Mouse (Mus musculus) liver, embryonic 14 days (tissue): ENCODE results near the gene Prss37. TPM values are rescaled to one million over a fixed set of nuclear protein-coding genes. Genes with fewer than 3 reads are reported as not detected.

Experiments
- polyA plus RNA-seq: library from polyadenylated mRNA; depleted of rRNA; stranded (reverse); fragments of >200 nt; gene quantifications from 2 replicates; pipeline ENCODE4 v1.2.3, GENCODE M21; 2012; rRNA removed

Prss37 gene
- polyA plus RNA-seq = not detected in 2 replicates

GRCm38 (mm10) chr6:40519408-40519807 is at the start of gene Prss37:
Prss37 (minus strand) TSS chr6:40519508.

GRCm38 (mm10) chr6:40554950-40555349 is 35.6 kb upstream of the Prss37 start, which contains the start of gene Olfr461:
Olfr461 (minus strand) TSS chr6:40555050.

DNA sequence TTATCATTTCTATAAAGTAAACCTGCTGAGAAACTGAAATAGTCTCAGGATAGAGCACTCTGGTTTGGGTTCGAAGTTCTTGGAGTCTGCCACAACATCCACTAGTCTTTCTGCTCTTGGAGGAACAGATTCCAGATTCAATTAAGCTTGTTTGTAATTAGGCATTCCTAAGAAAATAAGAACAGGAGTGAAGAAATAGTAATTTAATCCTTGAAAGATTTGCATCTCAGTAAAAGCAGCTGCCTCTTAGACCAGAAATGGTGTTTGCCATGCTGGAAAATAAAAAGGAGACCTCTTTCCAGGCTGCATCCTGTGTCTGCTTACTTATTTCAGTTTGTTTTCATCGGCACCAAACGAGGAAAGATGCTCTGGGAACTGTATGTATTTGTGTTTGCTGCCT is 26.1 kb downstream of the Prss37 start, which contains the start of gene Tas2r108:
TSS of gene Tas2r108 (plus strand) at position 301 of the 400 bp plus-strand sequence.

GRCm38 (mm10) chr6:40490933-40491332 is 28.4 kb downstream of the Prss37 start, which contains the start of gene Tas2r137:
Tas2r137 (plus strand) TSS chr6:40491233.

GRCm38 (mm10) chr6:40470916-40471719 is 48.2 kb downstream of the Prss37 start, which contains the start of gene Ssbp1:
Ssbp1 (plus strand) TSS chr6:40471352.

Other genes starting within 250 kb of the Prss37 start
- gene Agk, start 194.3 kb downstream of the Prss37 start, polyA plus RNA-seq = 7.3 and 9.2 TPM in 2 replicates
- 0.68 and 0.75 TPM in 2 replicates for gene E330009J07Rik, start 83.4 kb downstream of the Prss37 start, polyA plus RNA-seq
- not detected in 2 replicates for gene Wee2, start 80.4 kb downstream of the Prss37 start, polyA plus RNA-seq
- gene Ssbp1, start 48.2 kb downstream of the Prss37 start, polyA plus RNA-seq = 45.3 and 46.4 TPM in 2 replicates
- not detected in 2 replicates for gene Tas2r137, start 28.3 kb downstream of the Prss37 start, polyA plus RNA-seq
- not detected in 2 replicates for gene Tas2r108, start 26.0 kb downstream of the Prss37 start, polyA plus RNA-seq
- gene Olfr461, start 35.5 kb upstream of the Prss37 start, polyA plus RNA-seq = not detected in 2 replicates
- not detected in 2 replicates for gene Olfr460, start 50.0 kb upstream of the Prss37 start, polyA plus RNA-seq
- 3.2 and 4.2 TPM in 2 replicates for gene Clec5a, start 66.3 kb upstream of the Prss37 start, polyA plus RNA-seq
- not detected in 2 replicates for gene Tas2r138, start 93.8 kb upstream of the Prss37 start, polyA plus RNA-seq
- gene Mgam, start 109.3 kb upstream of the Prss37 start, polyA plus RNA-seq = 1.3 and 1.5 TPM in 2 replicates